In the genomic region with DNA sequence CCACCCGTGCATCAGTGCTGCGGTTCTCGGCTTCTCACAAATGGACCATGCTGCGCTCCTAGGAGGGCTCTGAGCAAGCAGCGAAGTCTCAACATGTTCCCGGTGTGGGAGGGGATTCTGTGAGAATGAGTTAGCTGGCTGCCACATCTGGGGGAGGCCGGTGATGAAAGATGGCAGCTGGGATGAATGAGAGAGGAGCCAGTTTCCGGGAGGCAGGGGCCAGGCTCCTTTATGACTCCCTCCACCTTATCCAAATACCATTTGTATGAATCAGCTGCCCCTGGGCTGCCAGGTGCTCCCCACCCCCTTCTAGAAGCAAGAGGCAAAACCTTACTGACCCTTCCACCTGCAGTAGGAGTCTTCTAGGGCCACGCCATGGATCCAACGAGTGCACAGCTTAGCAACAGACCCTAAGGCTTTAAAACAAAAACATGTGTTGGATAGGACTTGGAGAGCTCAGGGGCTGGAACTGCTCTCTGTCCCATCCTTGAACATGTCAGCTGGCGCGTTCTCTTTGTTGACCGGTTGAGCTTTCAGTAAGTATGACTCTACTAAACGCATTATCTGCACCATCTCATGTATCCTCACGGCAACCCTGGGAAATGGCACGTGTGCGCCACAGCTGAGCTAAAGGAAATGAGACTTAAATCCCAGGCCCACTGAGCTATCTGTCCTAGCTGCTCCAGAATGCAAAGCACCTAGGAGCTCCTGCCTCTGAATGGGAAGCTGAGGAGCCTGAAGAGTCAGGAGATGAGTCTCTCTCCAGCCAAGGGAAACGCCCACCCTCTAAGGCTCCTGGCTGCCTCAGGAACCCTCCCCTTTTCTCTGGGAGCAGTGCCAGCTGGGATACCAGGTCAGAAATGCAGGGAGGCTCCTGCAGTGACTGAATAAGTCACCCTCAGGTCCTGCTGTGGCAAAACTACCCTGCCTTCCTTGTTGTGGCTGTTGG, we compare ENCODE assay signal across 11 mouse cellular contexts. TPM values are rescaled to one million over a fixed set of nuclear protein-coding genes. Genes with fewer than 3 reads are reported as not detected.
DNase-seq lines count a peak whose midpoint lies in the region; ATAC-seq and TF ChIP-seq lines count a peak whose summit lies in the region.
"Had no signal": no experiment of that assay in that cellular context is flagged by ENCODE, and none has a peak within 500 bp of the region (broad histone marks: within the 10 kb centered on the region; RNA-seq: fewer than 3 reads in every experiment).

No protein-coding gene starts in this region.

- DNase-seq in adrenal gland, postnatal 10 days, result peak; percentile 39
- no peak for DNase-seq in adrenal gland, adult 18-20 months (ENCODE audit: low spot score in 2 of 2)
- DNase-seq in heart, postnatal 0 days (ENCODE audit: low spot score), result peak; percentile 49
- no peak for DNase-seq in right cerebral cortex, postnatal 36 days (ENCODE audit: low spot score in 2 of 2)
- DNase-seq in thymus, postnatal 25 days, result no peak
- DNase-seq in frontal cortex, postnatal 25 days (ENCODE audit: low spot score in 2 of 2), result no peak
- DNase-seq: B cell, adult 2 months; liver, embryonic 13.5 days had no signal

- TF ChIP-seq CTCF in heart, postnatal 0 days (IDR thresholded peaks at IDR 0.05; ENCODE audit: low read depth), result no peak

- H3K9ac ChIP-seq in embryonic facial prominence, embryonic 15.5 days, result no peak overlapping the region
- H3K9ac ChIP-seq in heart, postnatal 0 days (replicated peaks; ENCODE audit: low read depth, low read length), result no peak overlapping the region
- H3K9ac ChIP-seq in limb, embryonic 13.5 days, result no peak overlapping the region
- H3K9ac ChIP-seq: liver, embryonic 13.5 days had no signal

- H3K27me3 ChIP-seq in embryonic facial prominence, embryonic 15.5 days, result no peaks in the 10 kb centered on the region
- no peaks in the 10 kb centered on the region for H3K27me3 ChIP-seq in heart, postnatal 0 days (ENCODE audit: control insufficient read depth, insufficient read depth, low read length)
- no peaks in the 10 kb centered on the region for H3K27me3 ChIP-seq in limb, embryonic 13.5 days
- H3K27me3 ChIP-seq: liver, embryonic 13.5 days had no signal

- peaks cover 16% of the 10 kb centered on the region for H3K4me1 ChIP-seq in embryonic facial prominence, embryonic 15.5 days
- no peaks in the 10 kb centered on the region for H3K4me1 ChIP-seq in heart, postnatal 0 days (ENCODE audit: control insufficient read depth, insufficient read depth)
- peaks cover 16% of the 10 kb centered on the region; the same call in 1 of the 2 replicates for H3K4me1 ChIP-seq in limb, embryonic 13.5 days

- peak overlapping the region; percentile 22; the same call in 1 of the 2 replicates for H3K27ac ChIP-seq in embryonic facial prominence, embryonic 15.5 days (replicated peaks)
- H3K27ac ChIP-seq in heart, postnatal 0 days (ENCODE audit: low read depth), result no peak overlapping the region
- no peak overlapping the region for H3K27ac ChIP-seq in limb, embryonic 13.5 days
- H3K27ac ChIP-seq: liver, embryonic 13.5 days had no signal

- no peak for TF ChIP-seq EP300 in heart, postnatal 0 days (IDR thresholded peaks at IDR 0.05; ENCODE audit: low read depth)

- H3K4me3 ChIP-seq in embryonic facial prominence, embryonic 15.5 days (replicated peaks), result no peak overlapping the region
- no peak overlapping the region for H3K4me3 ChIP-seq in heart, postnatal 0 days (ENCODE audit: low read depth, low read length)
- H3K4me3 ChIP-seq in limb, embryonic 13.5 days, result no peak overlapping the region
- H3K4me3 ChIP-seq: erythroblast, embryonic 14.5 days; liver, embryonic 13.5 days had no signal

- WGBS in embryonic facial prominence, embryonic 15.5 days, result 50% methylated on average over 18 of the region's 18 CpGs
- WGBS in heart, postnatal 0 days, result 53% methylated on average over 18 of the region's 18 CpGs
- 64% methylated on average over 18 of the region's 18 CpGs for WGBS in limb, embryonic 13.5 days

- no peak overlapping the region for H3K4me2 ChIP-seq in embryonic facial prominence, embryonic 15.5 days (replicated peaks)
- no peak overlapping the region for H3K4me2 ChIP-seq in heart, postnatal 0 days (ENCODE audit: low read depth, low read length)
- H3K4me2 ChIP-seq in limb, embryonic 13.5 days (replicated peaks), result no peak overlapping the region
- H3K4me2 ChIP-seq: liver, embryonic 13.5 days had no signal

- no peaks in the 10 kb centered on the region for H3K36me3 ChIP-seq in embryonic facial prominence, embryonic 15.5 days
- no peaks in the 10 kb centered on the region for H3K36me3 ChIP-seq in heart, postnatal 0 days (replicated peaks; ENCODE audit: control insufficient read depth, insufficient read depth, low read length)
- no peaks in the 10 kb centered on the region for H3K36me3 ChIP-seq in limb, embryonic 13.5 days
- H3K36me3 ChIP-seq: liver, embryonic 13.5 days had no signal

- no peaks in the 10 kb centered on the region for H3K9me3 ChIP-seq in embryonic facial prominence, embryonic 15.5 days (replicated peaks)
- H3K9me3 ChIP-seq in heart, postnatal 0 days (replicated peaks; ENCODE audit: control insufficient read depth, low read length), result no peaks in the 10 kb centered on the region
- no peaks in the 10 kb centered on the region for H3K9me3 ChIP-seq in limb, embryonic 13.5 days
- H3K9me3 ChIP-seq: liver, embryonic 13.5 days had no signal

- ATAC-seq in embryonic facial prominence, embryonic 15.5 days (ENCODE audit: insufficient number of reproducible peaks, low FRiP score, low TSS enrichment, low read depth), result peak; percentile 62
- peak; percentile 57; the same call in 1 of the 2 replicates for ATAC-seq in heart, postnatal 0 days (ENCODE audit: insufficient read depth, low read depth)
- ATAC-seq in limb, embryonic 13.5 days (ENCODE audit: low FRiP score, low read depth), result peak; percentile 39; the same call in 1 of the 2 replicates

RNA-seq across cellular contexts. Expression of gene Vav3, which starts 30.9 kb away (rescaled TPM):
- 1 to 10 TPM; 5.7 to 6.2 TPM for total RNA-seq in adrenal gland, postnatal 10 days (2021)
- total RNA-seq in adrenal gland, adult 18-20 months (2021), result 1 to 10 TPM; 4.0 to 6.1 TPM
- 24.1 and 27.7 TPM in 2 replicates for polyA plus RNA-seq in embryonic facial prominence, embryonic 15.5 days (2015; fragmentation: Nextera tagmentation; extraction: Ambion mirVana)
- total RNA-seq in heart, postnatal 0 days (2014; rRNA removed; ENCODE audit: low replicate concordance), result 6.1 and 25.0 TPM in 2 replicates
- polyA plus RNA-seq in heart, postnatal 0 days (2015; fragmentation: Nextera tagmentation; extraction: Ambion mirVana), result 5.1 and 5.3 TPM in 2 replicates
- 11.6 and 13.2 TPM in 2 replicates for polyA plus RNA-seq in limb, embryonic 13.5 days (2015; fragmentation: Nextera tagmentation; extraction: Ambion mirVana)
- polyA plus RNA-seq: erythroblast, embryonic 14.5 days had no signal

Comparison
In these comparisons a context has a peak if more than half of its experiments do, and no peak if none do; other contexts are left out.
1. DNase-seq: peak in adrenal gland, postnatal 10 days (single experiment) and heart, postnatal 0 days (single experiment); none in adrenal gland, adult 18-20 months (0 of 2), right cerebral cortex, postnatal 36 days (0 of 2), thymus, postnatal 25 days (single experiment) and frontal cortex, postnatal 25 days (0 of 2).
2. Peak in every context shown above with its lines, with median percentiles within 50 percentile points of each other: ATAC-seq.